Mouse (Mus musculus) heart, embryonic 15.5 days (tissue): ENCODE results near the gene Topbp1. TPM values are rescaled to one million over a fixed set of nuclear protein-coding genes. Genes with fewer than 3 reads are reported as not detected.

ENCODE experiments used
- ATAC-seq: fragments of 200-750 bp; cut with Nextera tagmentation; replicated peaks from 2 replicates; pipeline ENCODE4 v1.8.0; 2017; ENCODE audit warnings: low read depth, moderate TSS enrichment; ENCODE audit not compliant: insufficient number of reproducible peaks, insufficient read depth, low FRiP score
- H3K27ac ChIP-seq: fragments of 300-500 bp; sonication (generic); 2 replicates; pipeline ENCODE4 v1.5.1; 2015; ENCODE audit warnings: mild to moderate bottlenecking, inconsistent platforms
- H3K27me3 ChIP-seq: fragments of 300-500 bp; sonication (generic); 2 replicates; pipeline ENCODE4 v1.6.1; 2015; ENCODE audit warnings: inconsistent platforms
- H3K36me3 ChIP-seq: fragments of 300-500 bp; sonication (generic); 2 replicates; pipeline ENCODE4 v1.6.1; 2015; ENCODE audit warnings: mild to moderate bottlenecking, inconsistent platforms
- H3K4me1 ChIP-seq: fragments of 300-500 bp; sonication (generic); replicated peaks from 2 replicates; pipeline ENCODE4 v1.6.1; 2015; ENCODE audit warnings: inconsistent platforms
- H3K4me2 ChIP-seq: fragments of 300-500 bp; sonication (generic); 2 replicates; pipeline ENCODE4 v1.6.1; 2015; ENCODE audit warnings: inconsistent platforms, mild to moderate bottlenecking, moderate library complexity
- H3K4me3 ChIP-seq: fragments of 300-500 bp; sonication (generic); 2 replicates; pipeline ENCODE4 v1.5.1; 2015; ENCODE audit warnings: mild to moderate bottlenecking, inconsistent platforms
- H3K9ac ChIP-seq: fragments of 300-500 bp; sonication (generic); 2 replicates; pipeline ENCODE4 v1.6.1; 2015; ENCODE audit warnings: mild to moderate bottlenecking, inconsistent platforms
- H3K9me3 ChIP-seq: fragments of 300-500 bp; sonication (generic); replicated peaks from 2 replicates; pipeline ENCODE4 v1.6.1; 2016; ENCODE audit warnings: inconsistent platforms
- WGBS: fragments of 180-500 bp; shearing (Covaris S2); methylation state at CpG from one replicate; pipeline ENCODE4 v1.1.7; 2015; ENCODE audit warnings: mixed read lengths; 5-methylcytosine and 5-hydroxymethylcytosine counted together
- polyA plus RNA-seq: library from polyadenylated mRNA; unstranded; fragments of >200 nt; fragmentation: Nextera tagmentation; extraction: Ambion mirVana; gene quantifications from 2 replicates; pipeline ENCODE4 v1.2.1, GENCODE M21; 2015

Gene Topbp1
- polyA plus RNA-seq, 1 experiment from 2014 or later = 36.6 TPM

DNA sequence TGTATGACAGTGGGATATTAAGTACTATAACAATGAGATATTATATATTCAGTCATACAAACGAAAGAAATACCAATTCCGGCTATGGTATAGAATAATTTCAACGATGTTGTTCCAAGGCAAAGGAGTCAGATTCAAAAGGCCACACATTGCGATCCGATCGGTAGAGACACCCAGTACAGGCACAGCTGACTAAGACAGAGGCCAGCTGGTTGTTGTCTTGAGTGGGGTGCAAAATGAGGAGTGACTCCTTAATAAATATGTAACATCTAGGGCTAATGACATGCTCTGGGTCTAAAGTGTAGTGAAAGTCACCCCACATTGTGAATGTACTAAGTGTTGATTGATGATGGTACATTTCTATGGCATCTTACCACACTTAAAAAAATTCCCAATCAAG, 84.2 kb downstream of the Topbp1 start:
- Histone ChIP-seq H3K4me3 (no peak overlapping the region), H3K27me3 (no peaks in the 10 kb centered on the region), H3K9ac (no peak overlapping the region), H3K9me3 (no peaks in the 10 kb centered on the region), H3K4me2 (no peak overlapping the region), H3K27ac (no peak overlapping the region), H3K36me3 (no peaks in the 10 kb centered on the region), H3K4me1 (peaks cover 24% of the 10 kb centered on the region)
- ATAC-seq = no peak
- 85% methylated on average over 6 of the region's 6 CpGs for WGBS

DNA sequence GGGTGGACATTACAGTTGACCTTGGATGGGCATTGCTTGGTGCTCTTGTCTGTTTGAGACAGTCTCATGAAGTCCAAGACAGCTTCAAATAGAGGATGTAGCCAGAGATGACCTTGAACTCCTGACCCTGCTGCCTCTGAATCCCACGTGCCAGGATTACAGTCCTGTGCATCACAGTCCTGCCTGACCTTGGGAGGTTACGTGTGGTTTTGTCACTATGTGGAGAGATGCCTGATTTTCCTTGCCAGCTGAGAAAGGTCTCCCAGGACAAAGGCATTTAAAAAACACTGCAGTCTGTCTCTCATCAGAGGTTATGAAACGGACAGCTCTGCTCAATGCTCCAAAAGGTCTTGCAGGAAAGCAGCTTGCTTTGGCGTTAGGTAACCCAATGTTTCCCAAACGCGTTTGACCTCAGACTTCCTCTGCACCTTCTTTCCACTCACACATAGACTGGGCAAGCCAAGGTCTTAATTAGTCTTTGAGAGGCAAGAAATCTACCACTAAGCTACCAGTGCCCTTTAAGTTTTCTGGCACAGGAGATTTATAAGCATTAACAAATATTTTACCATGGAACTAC, 86.9 kb downstream of the Topbp1 start:
- Histone ChIP-seq H3K9ac (no peak overlapping the region), H3K4me1 (peaks cover 20% of the 10 kb centered on the region), H3K36me3 (no peaks in the 10 kb centered on the region), H3K4me3 (no peak overlapping the region), H3K9me3 (no peaks in the 10 kb centered on the region), H3K27ac (no peak overlapping the region), H3K4me2 (no peak overlapping the region), H3K27me3 (no peaks in the 10 kb centered on the region)
- ATAC-seq = no peak
- WGBS = 53% methylated on average over 6 of the region's 6 CpGs

DNA sequence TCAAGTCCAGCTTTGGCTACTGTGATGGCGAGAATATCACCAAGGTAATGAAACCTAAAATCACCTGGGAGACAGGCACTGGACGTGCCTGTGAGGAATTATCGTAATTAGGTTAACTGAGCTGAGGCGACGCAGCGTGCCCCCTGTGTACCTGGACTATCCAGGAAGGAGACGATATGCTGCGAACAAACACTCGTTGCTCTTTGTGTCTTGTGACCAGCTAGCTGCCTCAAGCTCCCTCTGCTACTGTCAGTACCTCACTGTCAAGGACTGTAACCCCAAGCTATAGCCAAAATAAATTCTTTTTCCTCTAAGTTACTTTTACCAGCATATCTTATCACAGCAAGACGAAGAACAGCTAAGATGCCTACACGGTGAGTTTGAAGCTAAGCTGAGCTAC, 88.2 kb downstream of the Topbp1 start:
- WGBS = 83% methylated on average over 11 of the region's 11 CpGs
- no peak for ATAC-seq
- no peak overlapping the region for H3K9ac ChIP-seq
- H3K4me2 ChIP-seq = no peak overlapping the region
- no peaks in the 10 kb centered on the region for H3K36me3 ChIP-seq
- no peak overlapping the region for H3K4me3 ChIP-seq
- H3K4me1 ChIP-seq = peaks cover 11% of the 10 kb centered on the region
- no peaks in the 10 kb centered on the region for H3K27me3 ChIP-seq
- H3K9me3 ChIP-seq = no peaks in the 10 kb centered on the region
- H3K27ac ChIP-seq = no peak overlapping the region

DNA sequence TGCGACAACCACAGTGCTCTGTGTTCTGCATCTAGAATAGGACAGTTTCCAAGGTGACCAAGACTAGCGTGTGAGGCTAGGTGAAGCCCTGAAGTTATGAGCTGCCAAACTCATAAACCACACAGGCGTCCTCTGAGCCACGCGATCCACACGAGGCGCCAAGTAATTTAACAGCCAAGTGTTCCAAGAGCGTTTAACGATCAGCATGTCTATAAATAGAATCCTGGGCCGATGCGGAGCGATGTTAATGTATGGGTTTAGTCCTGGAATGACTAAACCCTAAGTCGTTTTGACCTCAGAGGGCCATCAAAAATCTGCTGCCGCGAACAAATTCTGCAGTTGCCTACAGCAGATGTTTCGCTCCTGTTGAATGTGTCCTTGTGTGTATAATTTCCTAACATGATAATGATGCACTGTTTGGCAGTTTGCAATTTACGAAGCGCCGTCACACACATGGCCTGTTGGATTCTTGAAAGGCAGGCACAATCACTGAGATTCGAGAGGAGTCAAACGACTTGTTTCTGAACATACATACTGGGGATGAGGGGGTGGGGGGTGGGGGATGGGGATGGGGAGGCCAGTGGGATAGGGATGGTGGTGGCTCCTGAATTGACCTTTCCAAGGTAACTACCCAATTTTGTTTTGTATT, 93.6 kb downstream of the Topbp1 start:
- H3K4me2 ChIP-seq = peak overlapping the region; percentile 21; the same call in 1 of the 2 replicates
- H3K4me1 ChIP-seq = peaks cover 6% of the 10 kb centered on the region
- ATAC-seq = no peak
- peak overlapping the region; percentile 19 for H3K27ac ChIP-seq
- 0 out of 2 replicates have a peak overlapping the region, but pooled peaks have one; percentile 5 for H3K4me3 ChIP-seq
- H3K36me3 ChIP-seq = no peaks in the 10 kb centered on the region
- no peaks in the 10 kb centered on the region for H3K9me3 ChIP-seq
- no peaks in the 10 kb centered on the region for H3K27me3 ChIP-seq
- no peak overlapping the region for H3K9ac ChIP-seq
- 53% methylated on average over 21 of the region's 21 CpGs for WGBS

Other genes starting within 250 kb of the Topbp1 start
- gene Rab6b, start 193.4 kb upstream of the Topbp1 start, polyA plus RNA-seq = 2.5 and 4.2 TPM in 2 replicates
- 34.4 and 46.1 TPM in 2 replicates for gene Srprb, start 103.1 kb upstream of the Topbp1 start, polyA plus RNA-seq
- 0.63 and 5.1 TPM in 2 replicates for gene Gm20425, start 74.9 kb upstream of the Topbp1 start, polyA plus RNA-seq
- 36.7 and 125 TPM in 2 replicates for gene Trf, start 74.8 kb upstream of the Topbp1 start, polyA plus RNA-seq
- 1.5 and 1.7 TPM in 2 replicates for gene 1300017J02Rik, start 133 bp upstream of the Topbp1 start, polyA plus RNA-seq
- gene Cdv3, start 60.6 kb downstream of the Topbp1 start, polyA plus RNA-seq = 75.2 and 89.4 TPM in 2 replicates
- gene Bfsp2, start 175.2 kb downstream of the Topbp1 start, polyA plus RNA-seq = 0.46 and 0.97 TPM in 2 replicates